Mouse (Mus musculus) megakaryocyte, adult 5-6 weeks (primary cell): ENCODE data around the gene Cd81. TPM values are rescaled to one million over a fixed set of nuclear protein-coding genes. Genes with fewer than 3 reads are reported as not detected.

ENCODE experiments used
- ATAC-seq: 2 replicates; pipeline ENCODE4 v1.8.0; 2016; ENCODE audit warnings: mild to moderate bottlenecking, inconsistent platforms; ENCODE audit not compliant: poor library complexity, severe bottlenecking
- total RNA-seq, 2 experiments: library from RNA; stranded (forward) in 1 of 2; stranded (reverse) in 1 of 2; fragments of 153-499, 151-499 nt in 1 of 2; fragments of 221-1000, 200-1000 nt in 1 of 2; gene quantifications; 2 replicates each; pipeline versions ENCODE4 v1.2.3 to v1.2.4; 2015 to 2017

Cd81 gene
- total RNA-seq, 2 experiments from 2014 or later: 17.2 to 25.3 TPM

GRCm38 (mm10) chr7:143108996-143109660 lies 56.6 kb downstream of the Cd81 start:
- no peak for ATAC-seq

- ATAC-seq: no peak
These were observed 57.2 kb downstream of the Cd81 start for GRCm38 (mm10) chr7:143109696-143110095.

DNA sequence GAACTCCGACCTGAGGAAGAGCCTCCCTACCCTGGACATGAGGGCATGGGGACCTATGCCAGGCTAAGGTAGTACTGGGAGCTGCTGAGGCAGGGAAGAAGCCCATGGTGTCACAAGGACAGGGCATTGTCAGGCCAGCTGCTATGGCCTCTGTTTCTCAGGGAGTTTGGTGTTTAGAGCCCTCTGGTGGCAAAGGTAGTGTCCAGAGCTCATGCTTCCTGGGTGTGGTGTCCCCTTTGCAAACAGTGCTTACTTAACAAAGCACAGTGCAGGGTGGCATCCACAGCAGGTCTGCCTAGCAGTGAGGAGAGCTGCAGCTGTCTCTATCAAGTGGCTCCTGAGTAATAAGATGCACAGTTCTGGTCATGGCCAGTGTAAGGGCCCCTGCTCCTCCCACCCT lies 58.3 kb downstream of the Cd81 start:
- no peak for ATAC-seq

- ATAC-seq: no peak
These were observed 59.2 kb downstream of the Cd81 start for GRCm38 (mm10) chr7:143111719-143112118.

GRCm38 (mm10) chr7:143112395-143112794 lies 59.9 kb downstream of the Cd81 start:
- no peak for ATAC-seq

DNA sequence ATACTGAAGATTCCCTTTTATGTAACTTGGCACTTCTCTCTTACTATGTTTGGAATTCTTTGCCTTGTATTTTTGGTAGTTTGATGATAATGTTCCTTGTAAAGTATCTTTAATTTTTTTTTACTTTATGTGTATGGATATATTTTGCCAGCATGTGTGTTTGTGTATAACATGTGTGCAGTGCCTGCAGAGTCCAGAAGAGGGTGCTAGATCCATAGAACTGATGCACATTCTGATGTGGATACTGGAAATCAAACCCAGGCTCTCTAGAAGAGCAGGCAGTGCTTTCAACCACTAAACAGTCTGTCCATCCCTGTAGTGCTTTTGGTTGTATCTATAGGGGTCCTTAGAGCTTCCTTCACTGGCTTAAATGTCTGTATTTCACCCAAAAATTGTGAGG lies 62.2 kb downstream of the Cd81 start:
- ATAC-seq: no peak

GRCm38 (mm10) chr7:143116521-143116920 lies 64.0 kb downstream of the Cd81 start:
- ATAC-seq: no peak

Other genes starting within 250 kb of the Cd81 start
- gene Th, start 121.6 kb upstream of the Cd81 start, total RNA-seq (2015): not detected in 2 replicates
- not detected in 2 replicates for gene Th, start 121.6 kb upstream of the Cd81 start, total RNA-seq (2017)
- gene Ascl2, start 83.5 kb upstream of the Cd81 start, total RNA-seq (2015): 0.96 and 1.1 TPM in 2 replicates
- gene Ascl2, start 83.5 kb upstream of the Cd81 start, total RNA-seq (2017): 0.40 and 2.9 TPM in 2 replicates
- gene Tspan32, start 47.7 kb upstream of the Cd81 start, total RNA-seq (2015): 60.9 and 70.4 TPM in 2 replicates
- 45.6 and 47.0 TPM in 2 replicates for gene Tspan32, start 47.7 kb upstream of the Cd81 start, total RNA-seq (2017)
- gene Tssc4, start 16.5 kb downstream of the Cd81 start, total RNA-seq (2015): 14.0 and 19.2 TPM in 2 replicates
- 17.7 and 20.5 TPM in 2 replicates for gene Tssc4, start 16.5 kb downstream of the Cd81 start, total RNA-seq (2017)
- gene Trpm5, start 41.9 kb downstream of the Cd81 start, total RNA-seq (2015): not detected in 2 replicates
- gene Trpm5, start 41.9 kb downstream of the Cd81 start, total RNA-seq (2017): not detected in 2 replicates
- not detected in 2 replicates for gene Kcnq1, start 53.6 kb downstream of the Cd81 start, total RNA-seq (2015)
- not detected in 2 replicates for gene Kcnq1, start 53.6 kb downstream of the Cd81 start, total RNA-seq (2017)